Mouse (Mus musculus): ENCODE measurements around the gene Six2. TPM values are rescaled to one million over a fixed set of nuclear protein-coding genes. Genes with fewer than 3 reads are reported as not detected.

Six2 gene
- polyA plus RNA-seq, 1 experiment from 2014 or later: 0.36 TPM

DNA sequence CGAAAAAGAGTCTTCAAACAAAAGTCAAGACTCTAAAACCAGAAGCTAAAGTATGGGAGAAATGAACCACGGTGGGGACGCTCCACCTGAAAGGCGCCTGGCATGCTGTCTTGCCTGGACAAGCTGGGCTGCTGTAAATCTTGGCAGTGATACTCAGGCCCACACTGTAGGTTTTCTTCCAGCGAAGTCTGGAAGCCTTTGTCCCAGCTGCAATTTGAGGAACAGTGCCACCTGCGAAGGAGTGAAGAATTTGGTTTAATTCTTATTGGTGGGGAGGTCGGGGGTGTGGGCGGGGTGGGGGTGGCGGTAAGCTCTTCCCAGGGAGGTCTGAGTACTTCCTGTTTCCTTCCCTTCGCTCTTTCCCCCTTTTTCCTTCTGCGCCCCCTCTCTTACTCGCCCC is 42.8 kb downstream of the Six2 start:
- ATAC-seq: peak; percentile 53
- Histone ChIP-seq H3K4me3 (ENCODE audit: low read length) (peak overlapping the region; percentile 44), H3K27ac (ENCODE audit: low read depth, low read length) (no peak overlapping the region), H3K9me3 (ENCODE audit: control insufficient read depth, low read length) (no peaks in the 10 kb centered on the region), H3K36me3 (ENCODE audit: control insufficient read depth, insufficient read depth, low read length) (no peaks in the 10 kb centered on the region), H3K9ac (ENCODE audit: low read depth, low read length) (peak overlapping the region; percentile 62), H3K4me2 (ENCODE audit: low read length) (peak overlapping the region; percentile 85), H3K4me1 (ENCODE audit: control insufficient read depth, insufficient read depth, low read depth, low read length) (peaks cover 7% of the 10 kb centered on the region), H3K27me3 (replicated peaks; ENCODE audit: control insufficient read depth, insufficient read depth, low read length) (peaks cover 30% of the 10 kb centered on the region)
- 11% methylated on average over 10 of the region's 12 CpGs for WGBS

GRCm38 (mm10) chr17:85637876-85638275 is 50.2 kb downstream of the Six2 start:
- Histone ChIP-seq H3K36me3 (ENCODE audit: control insufficient read depth, insufficient read depth, low read length) (no peaks in the 10 kb centered on the region), H3K9ac (ENCODE audit: low read depth, low read length) (no peak overlapping the region), H3K27me3 (replicated peaks; ENCODE audit: control insufficient read depth, insufficient read depth, low read length) (peaks cover 37% of the 10 kb centered on the region), H3K4me1 (ENCODE audit: control insufficient read depth, insufficient read depth, low read depth, low read length) (no peaks in the 10 kb centered on the region), H3K4me2 (ENCODE audit: low read length) (no peak overlapping the region), H3K27ac (ENCODE audit: low read depth, low read length) (no peak overlapping the region), H3K9me3 (ENCODE audit: control insufficient read depth, low read length) (no peaks in the 10 kb centered on the region), H3K4me3 (ENCODE audit: low read length) (no peak overlapping the region)
- 67% methylated on average over 6 of the region's 6 CpGs for WGBS
- ATAC-seq: no peak

Other genes with a start within 250 kb of the Six2 start
- 0.06 and 2.1 TPM in 2 replicates for gene Six3, start 74.7 kb downstream of the Six2 start, polyA plus RNA-seq (2015; fragmentation: Nextera tagmentation; extraction: Ambion mirVana)